Mouse (Mus musculus) bone marrow, adult 2 months (tissue): ENCODE results near the gene Tnfsf13b.

Source experiments
- CTCF ChIP-seq: fragments of 200-500 bp; IDR thresholded peaks from 2 replicates; pipeline ENCODE4 v1.5.1; 2011; ENCODE audit warnings: low read length, control low read depth; ENCODE audit not compliant: control insufficient read depth, insufficient read depth
- POLR2A ChIP-seq: fragments of 200-500 bp; IDR thresholded peaks from 2 replicates; pipeline ENCODE4 v1.6.1; 2011; ENCODE audit warnings: low read depth, mild to moderate bottlenecking, control low read depth, low read length, borderline replicate concordance; ENCODE audit not compliant: control insufficient read depth

- TF ChIP-seq CTCF (peak; percentile 78), POLR2A (peak; percentile 82; the same call in 1 of the 2 replicates)
Measured at GRCm38 (mm10) chr8:9975898-9976611, 30.2 kb upstream of the Tnfsf13b start.
